Mouse (Mus musculus) stomach, postnatal 0 days (tissue): ENCODE data around the gene Harbi1.
"Not testable (repeated sequence)": the region's sequence is repeated elsewhere in the genome, so short reads cannot be mapped to it uniquely, and the experiment has no call there.

Experiments used
- CTCF ChIP-seq: IDR thresholded peaks from 2 replicates; pipeline ENCODE4 v1.5.1; 2016; ENCODE audit warnings: antibody characterized with exemption, low read depth, mild to moderate bottlenecking, moderate library complexity
- EP300 ChIP-seq: optimal IDR thresholded peaks from 2 replicates; pipeline ENCODE3; 2016; ENCODE audit warnings: antibody characterized with exemption

GRCm38 (mm10) chr2:91725476-91725875, 14.8 kb downstream of the Harbi1 start:
- TF ChIP-seq CTCF, EP300: not testable (repeated sequence)
